Mouse (Mus musculus): ENCODE measurements around the gene Dtx2. TPM values are rescaled to one million over a fixed set of nuclear protein-coding genes. Genes with fewer than 3 reads are reported as not detected.

The Dtx2 gene
- polyA plus RNA-seq, 1 experiment from 2014 or later = 28.8 TPM

DNA sequence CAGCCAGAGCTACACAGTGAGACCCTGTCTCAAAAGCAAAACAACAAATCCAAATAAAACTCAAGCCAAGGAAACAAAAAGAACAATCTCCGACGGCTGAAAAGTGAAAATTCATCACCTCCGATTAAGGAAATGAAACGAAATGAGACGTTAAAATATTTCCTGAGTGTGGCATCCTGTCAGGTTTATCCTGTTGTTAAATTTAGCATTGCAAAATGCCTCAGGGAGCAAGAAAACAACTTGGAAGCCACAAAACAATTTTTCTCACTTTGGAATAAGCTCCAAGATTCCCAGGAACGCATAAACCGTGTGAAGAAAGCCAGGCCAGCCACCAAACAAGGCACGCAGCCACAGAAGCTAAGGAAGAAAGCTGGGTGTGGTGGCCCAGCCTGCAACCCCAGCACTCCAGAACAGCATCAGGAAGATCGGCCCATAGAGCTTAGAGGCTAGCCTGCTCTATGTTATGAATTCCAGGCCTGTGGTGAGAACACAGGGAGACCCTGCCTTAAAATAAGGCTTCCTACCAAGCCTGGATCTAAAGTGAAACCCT is 82.5 kb downstream of the Dtx2 start:
- H3K4me2 ChIP-seq (replicated peaks) = no peak overlapping the region
- no peaks in the 10 kb centered on the region for H3K36me3 ChIP-seq
- WGBS = 90% methylated on average over 9 of the region's 9 CpGs
- H3K4me3 ChIP-seq (replicated peaks) = no peak overlapping the region
- no peaks in the 10 kb centered on the region for H3K4me1 ChIP-seq (replicated peaks)
- H3K27ac ChIP-seq = no peak overlapping the region
- H3K9ac ChIP-seq (replicated peaks) = no peak overlapping the region
- no peaks in the 10 kb centered on the region for H3K27me3 ChIP-seq
- no peaks in the 10 kb centered on the region for H3K9me3 ChIP-seq
- ATAC-seq = no peak

DNA sequence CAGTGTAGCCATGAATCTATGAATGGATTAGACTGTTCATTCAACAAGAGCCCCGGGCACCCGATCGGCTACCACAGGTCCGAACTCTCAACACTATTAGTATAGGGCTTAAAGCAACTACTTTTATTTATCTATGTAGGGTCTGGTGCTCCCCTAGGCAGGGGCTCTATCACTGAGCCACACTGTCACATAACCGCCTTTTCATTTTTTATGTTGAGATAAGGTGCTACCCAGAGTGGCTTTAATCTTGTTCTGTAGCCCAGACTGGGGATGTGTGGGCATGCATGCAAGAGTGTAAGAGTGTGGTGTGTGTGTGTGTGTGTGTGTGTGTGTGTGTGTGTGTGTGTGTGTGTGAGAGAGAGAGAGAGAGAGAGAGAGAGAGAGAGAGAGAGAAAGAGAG is 83.5 kb downstream of the Dtx2 start:
- H3K4me2 ChIP-seq (replicated peaks) = no peak overlapping the region
- peaks cover under 1% of the 10 kb centered on the region; the same call in 1 of the 2 replicates for H3K4me1 ChIP-seq (replicated peaks)
- WGBS = 98% methylated on average over 5 of the region's 5 CpGs
- H3K27me3 ChIP-seq = no peaks in the 10 kb centered on the region
- no peak overlapping the region for H3K4me3 ChIP-seq (replicated peaks)
- H3K9ac ChIP-seq (replicated peaks) = no peak overlapping the region
- no peak for ATAC-seq
- H3K36me3 ChIP-seq = no peaks in the 10 kb centered on the region
- H3K27ac ChIP-seq = no peak overlapping the region
- H3K9me3 ChIP-seq = no peaks in the 10 kb centered on the region

GRCm38 (mm10) chr5:136082345-136082744 is 87.7 kb downstream of the Dtx2 start:
- Histone ChIP-seq H3K27ac (no peak overlapping the region), H3K4me2 (replicated peaks) (no peak overlapping the region), H3K4me1 (replicated peaks) (peaks cover 24% of the 10 kb centered on the region), H3K9ac (replicated peaks) (no peak overlapping the region), H3K9me3 (no peaks in the 10 kb centered on the region), H3K27me3 (peaks cover 5% of the 10 kb centered on the region), H3K36me3 (no peaks in the 10 kb centered on the region), H3K4me3 (replicated peaks) (no peak overlapping the region)
- ATAC-seq = no peak
- 81% methylated on average over 4 of the region's 4 CpGs for WGBS

Other genes starting within 250 kb of the Dtx2 start
- 0.34 TPM in 1 of 2 replicates, not detected in the other for gene Styxl1, start 216.4 kb upstream of the Dtx2 start, polyA plus RNA-seq (2015; fragmentation: Nextera tagmentation; extraction: Ambion mirVana)
- gene Mdh2, start 216.3 kb upstream of the Dtx2 start, polyA plus RNA-seq (2015; fragmentation: Nextera tagmentation; extraction: Ambion mirVana) = 563 and 580 TPM in 2 replicates
- gene Srrm3, start 187.9 kb upstream of the Dtx2 start, polyA plus RNA-seq (2015; fragmentation: Nextera tagmentation; extraction: Ambion mirVana) = 91.4 and 124 TPM in 2 replicates
- gene Hspb1, start 106.9 kb upstream of the Dtx2 start, polyA plus RNA-seq (2015; fragmentation: Nextera tagmentation; extraction: Ambion mirVana) = 6.8 and 7.1 TPM in 2 replicates
- 627 and 632 TPM in 2 replicates for gene Ywhag, start 60.2 kb upstream of the Dtx2 start, polyA plus RNA-seq (2015; fragmentation: Nextera tagmentation; extraction: Ambion mirVana)
- gene Ssc4d, start 20.3 kb upstream of the Dtx2 start, polyA plus RNA-seq (2015; fragmentation: Nextera tagmentation; extraction: Ambion mirVana) = 1.0 and 1.4 TPM in 2 replicates
- gene Zp3, start 14.7 kb upstream of the Dtx2 start, polyA plus RNA-seq (2015; fragmentation: Nextera tagmentation; extraction: Ambion mirVana) = 0.24 TPM in 1 of 2 replicates, not detected in the other
- gene Upk3b, start 43.7 kb downstream of the Dtx2 start, polyA plus RNA-seq (2015; fragmentation: Nextera tagmentation; extraction: Ambion mirVana) = 0.05 TPM in 1 of 2 replicates, not detected in the other
- gene Upk3bl, start 59.7 kb downstream of the Dtx2 start, polyA plus RNA-seq (2015; fragmentation: Nextera tagmentation; extraction: Ambion mirVana) = not detected in 2 replicates
- gene Rasa4, start 89.1 kb downstream of the Dtx2 start, polyA plus RNA-seq (2015; fragmentation: Nextera tagmentation; extraction: Ambion mirVana) = 13.7 and 16.4 TPM in 2 replicates
- 242 TPM in 2 replicates for gene Polr2j, start 121.8 kb downstream of the Dtx2 start, polyA plus RNA-seq (2015; fragmentation: Nextera tagmentation; extraction: Ambion mirVana)
- 31.7 and 33.8 TPM in 2 replicates for gene Lrwd1, start 141.3 kb downstream of the Dtx2 start, polyA plus RNA-seq (2015; fragmentation: Nextera tagmentation; extraction: Ambion mirVana)
- gene Alkbh4, start 141.3 kb downstream of the Dtx2 start, polyA plus RNA-seq (2015; fragmentation: Nextera tagmentation; extraction: Ambion mirVana) = 23.0 and 23.6 TPM in 2 replicates
- 30.6 and 31.0 TPM in 2 replicates for gene Orai2, start 175.9 kb downstream of the Dtx2 start, polyA plus RNA-seq (2015; fragmentation: Nextera tagmentation; extraction: Ambion mirVana)
- gene Prkrip1, start 204.2 kb downstream of the Dtx2 start, polyA plus RNA-seq (2015; fragmentation: Nextera tagmentation; extraction: Ambion mirVana) = 68.4 and 70.2 TPM in 2 replicates